Mouse (Mus musculus): ENCODE results near the gene Ppih.

Ppih gene

GRCm38 (mm10) chr4:119320131-119320830 lies at the start of gene Ppih:
TSS of gene Ppih (minus strand) at chr4:119320546.
- DNase-seq: peak; percentile 94

GRCm38 (mm10) chr4:119369460-119369859 lies 49.1 kb upstream of the Ppih start:
- no peak for DNase-seq

GRCm38 (mm10) chr4:119366758-119367526 lies 46.6 kb upstream of the Ppih start:
- DNase-seq: no peak

- no peak for DNase-seq
Observed at GRCm38 (mm10) chr4:119362231-119362630, 41.9 kb upstream of the Ppih start.

GRCm38 (mm10) chr4:119359196-119359971 lies 39.0 kb upstream of the Ppih start:
- DNase-seq: peak; percentile 12

GRCm38 (mm10) chr4:119345508-119345907 lies 25.2 kb upstream of the Ppih start:
- no peak for DNase-seq

GRCm38 (mm10) chr4:119338861-119339361 lies 18.6 kb upstream of the Ppih start:
- DNase-seq: peak; percentile 69

- peak; percentile 33 for DNase-seq
Observed at GRCm38 (mm10) chr4:119338422-119338821, 18.1 kb upstream of the Ppih start.

- DNase-seq: no peak
Observed at GRCm38 (mm10) chr4:119333487-119333886, 13.1 kb upstream of the Ppih start.

- DNase-seq: peak; percentile 11
Observed at GRCm38 (mm10) chr4:119320896-119321550, 677 bp upstream of the Ppih start.

GRCm38 (mm10) chr4:119313756-119314155 lies 6.6 kb downstream of the Ppih start:
- no peak for DNase-seq

GRCm38 (mm10) chr4:119305418-119305817 lies 14.9 kb downstream of the Ppih start:
- no peak for DNase-seq

- DNase-seq: no peak
Observed at GRCm38 (mm10) chr4:119303291-119303690, 17.1 kb downstream of the Ppih start.

- no peak for DNase-seq
Observed at GRCm38 (mm10) chr4:119301777-119302176, 18.6 kb downstream of the Ppih start.

GRCm38 (mm10) chr4:119300761-119301160 lies 19.6 kb downstream of the Ppih start:
- no peak for DNase-seq

GRCm38 (mm10) chr4:119297361-119297760 lies 23.0 kb downstream of the Ppih start:
- DNase-seq: no peak

GRCm38 (mm10) chr4:119295134-119295453 lies 25.3 kb downstream of the Ppih start:
- no peak for DNase-seq

- DNase-seq: peak; percentile 100
Observed at GRCm38 (mm10) chr4:119294415-119295133, 25.8 kb downstream of the Ppih start, which contains the start of gene Ybx1. TSS of gene Ybx1 (minus strand) at chr4:119294604.

GRCm38 (mm10) chr4:119293574-119294258 lies 26.6 kb downstream of the Ppih start:
- DNase-seq: peak; percentile 44

GRCm38 (mm10) chr4:119292771-119293573 lies 27.4 kb downstream of the Ppih start:
- peak; percentile 61 for DNase-seq

- no peak for DNase-seq
Observed at GRCm38 (mm10) chr4:119291921-119292320, 28.4 kb downstream of the Ppih start.
